Mouse (Mus musculus) embryo, embryonic 11 days (tissue): ENCODE data around the gene Aff3.

ENCODE experiments used
- DNase-seq: peaks from one replicate; pipeline ENCODE4 v3.0.0-alpha.2; 2015

The Aff3 gene

DNA sequence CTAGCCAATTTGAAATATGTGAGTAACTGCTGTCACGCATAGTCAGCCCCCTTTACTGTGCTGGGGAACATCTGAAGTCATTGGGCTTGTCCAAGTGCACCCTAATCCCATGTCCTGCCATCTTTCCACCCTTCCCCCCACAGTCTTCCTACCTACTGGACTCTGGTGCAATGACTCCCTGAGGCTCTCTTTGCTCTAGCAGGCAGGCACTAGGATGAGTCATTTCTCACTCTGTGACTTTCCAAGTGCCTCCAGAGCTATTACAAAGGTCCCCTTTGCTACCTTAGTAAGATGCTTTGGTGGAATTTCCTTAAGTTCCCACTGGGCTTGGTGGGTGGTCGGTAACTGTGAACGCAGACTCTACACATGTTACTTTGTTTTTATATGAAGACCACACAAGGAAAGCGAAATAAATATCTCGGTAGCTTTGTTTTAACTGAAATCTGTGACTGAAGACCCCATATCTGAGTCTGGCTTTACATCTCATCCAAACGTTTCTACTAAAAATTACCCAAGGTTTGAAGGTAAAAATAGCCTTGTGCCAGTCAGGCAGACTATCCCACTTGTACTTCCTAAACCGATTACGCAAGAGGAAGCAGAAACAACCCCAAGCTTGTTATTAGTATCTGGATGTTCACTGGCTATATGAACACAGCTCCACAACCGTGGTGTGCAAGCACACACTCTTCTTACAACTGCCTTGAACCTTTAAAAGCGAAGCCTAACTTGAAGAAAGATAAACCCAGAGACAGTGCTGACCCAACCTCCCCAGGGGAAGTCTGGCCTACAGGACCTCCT, 405.0 kb downstream of the Aff3 start:
- DNase-seq, result peak; percentile 36

DNA sequence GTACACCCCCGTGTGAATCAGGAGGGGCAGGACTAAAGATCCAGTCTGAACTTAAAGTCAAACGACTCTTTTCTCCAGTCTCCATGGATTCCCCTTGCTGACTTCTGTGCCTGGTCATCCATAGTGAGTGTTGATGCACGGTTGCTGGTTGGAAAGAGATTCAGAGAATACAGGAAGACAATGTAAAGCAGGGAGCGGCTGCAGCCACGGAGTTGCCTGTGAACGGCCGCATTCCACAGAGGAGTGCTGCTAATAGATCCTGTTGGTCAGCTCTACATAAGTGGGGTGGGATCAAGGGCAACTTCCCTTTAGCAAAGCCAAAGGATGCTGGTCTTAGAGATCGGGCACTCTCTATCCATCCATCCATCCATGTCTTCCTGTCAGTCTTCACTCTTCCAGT, 410.3 kb downstream of the Aff3 start:
- DNase-seq, result no peak

DNA sequence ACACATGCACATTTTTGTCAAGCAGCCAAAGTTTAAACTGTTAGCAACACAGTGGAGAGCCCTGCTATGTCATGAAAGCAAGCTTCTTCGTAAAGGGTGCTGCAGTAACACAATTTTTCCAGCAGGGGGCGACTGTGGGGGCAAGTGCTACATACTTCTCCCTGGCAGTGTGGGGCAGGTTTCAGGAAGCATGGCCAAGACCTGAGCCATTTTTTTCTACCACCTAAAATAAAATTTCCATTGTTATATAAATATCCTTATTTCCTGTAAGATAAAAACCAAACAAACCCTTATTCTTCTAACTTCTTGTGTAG, 412.0 kb downstream of the Aff3 start:
- DNase-seq, result no peak

DNA sequence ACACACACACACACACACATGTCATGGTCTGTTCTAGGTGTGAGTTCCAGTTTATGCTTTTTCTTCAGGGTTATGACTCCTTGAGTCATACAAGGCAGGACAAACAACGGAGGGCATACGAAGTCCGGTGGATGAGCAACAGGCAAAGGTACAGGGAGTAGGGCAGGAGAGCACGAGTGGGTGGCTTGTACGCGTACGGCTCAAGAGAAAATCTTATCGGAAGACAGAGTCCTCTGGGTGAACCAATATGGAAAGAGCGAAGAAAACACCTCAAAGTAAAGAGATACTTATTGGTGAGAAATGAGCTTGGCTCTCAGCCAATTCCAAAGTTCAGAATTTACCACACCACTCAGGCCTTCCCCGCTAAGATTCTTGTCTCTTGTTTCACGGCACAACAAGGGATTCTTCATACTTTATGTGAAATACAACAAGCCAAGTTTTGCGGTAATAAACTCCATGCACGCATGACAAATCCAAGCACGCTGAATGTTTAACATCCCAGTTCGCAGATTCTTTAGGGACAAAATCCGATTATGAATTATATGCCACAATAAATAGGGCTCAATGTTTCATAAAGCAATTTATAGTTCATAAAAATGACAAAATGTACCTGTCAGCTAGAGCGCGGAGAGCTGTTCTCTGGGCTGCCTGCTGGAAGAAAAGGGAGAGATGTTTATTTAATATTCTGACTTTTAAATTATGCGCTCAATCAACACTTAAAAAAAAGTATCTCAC, 412.6 kb downstream of the Aff3 start:
- DNase-seq, result no peak

DNA sequence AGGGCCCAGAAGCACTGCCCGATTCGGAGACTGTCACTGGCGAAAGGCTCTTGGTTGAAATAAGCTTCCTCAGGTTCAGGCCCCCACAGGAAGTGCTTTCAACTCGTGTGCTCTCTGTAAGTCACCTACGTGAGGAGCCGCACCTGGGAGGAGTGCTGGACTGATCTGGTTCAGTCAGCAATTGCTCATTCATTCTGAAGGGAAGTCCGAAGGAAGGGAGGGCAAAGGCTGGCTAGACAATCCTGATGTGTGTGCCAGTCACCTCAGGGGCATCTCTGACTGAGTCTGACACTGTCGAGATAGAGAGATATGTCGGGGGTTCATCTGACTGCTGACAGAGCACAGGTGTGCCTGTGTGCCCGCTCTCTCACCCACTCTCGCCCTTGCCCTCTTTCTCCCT, 413.3 kb downstream of the Aff3 start:
- DNase-seq, result no peak

DNA sequence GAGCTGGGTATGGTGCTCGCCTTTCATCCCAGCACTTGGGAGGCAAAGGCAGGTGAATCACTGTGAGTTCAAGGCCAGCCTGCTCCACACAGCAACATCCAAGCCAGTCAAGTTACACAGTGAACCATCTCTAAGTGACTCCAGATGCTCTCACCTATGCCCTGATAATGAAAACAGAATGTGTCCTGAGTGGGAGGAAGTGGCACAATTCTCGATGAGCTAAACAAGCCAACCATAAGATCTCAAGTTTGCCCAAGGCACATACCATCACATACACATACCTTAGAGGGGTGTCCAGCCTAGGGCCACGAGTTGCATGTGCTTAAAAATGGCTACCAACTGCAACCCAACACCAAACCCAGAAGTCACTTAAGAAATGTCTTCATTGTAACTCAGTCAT, 414.5 kb downstream of the Aff3 start:
- no peak for DNase-seq

DNA sequence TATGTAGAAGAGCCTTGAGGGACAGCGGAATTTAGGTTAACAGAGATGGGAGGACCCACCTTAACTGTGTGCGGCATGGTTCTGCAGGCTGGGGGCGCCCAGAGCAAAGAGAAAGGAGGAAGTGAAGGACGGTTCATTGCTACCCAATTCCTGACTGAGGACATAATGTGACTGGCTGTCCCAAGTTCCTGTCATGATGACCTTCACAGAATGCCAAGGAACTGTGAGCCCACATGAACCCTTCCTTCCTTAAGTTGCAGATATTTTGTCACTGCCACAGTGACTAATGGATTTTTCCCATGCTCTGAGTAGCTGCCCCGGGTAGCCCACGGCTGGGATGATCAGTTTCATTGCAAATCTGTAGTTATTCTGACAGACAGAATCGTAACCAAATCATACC, 415.2 kb downstream of the Aff3 start:
- no peak for DNase-seq

DNA sequence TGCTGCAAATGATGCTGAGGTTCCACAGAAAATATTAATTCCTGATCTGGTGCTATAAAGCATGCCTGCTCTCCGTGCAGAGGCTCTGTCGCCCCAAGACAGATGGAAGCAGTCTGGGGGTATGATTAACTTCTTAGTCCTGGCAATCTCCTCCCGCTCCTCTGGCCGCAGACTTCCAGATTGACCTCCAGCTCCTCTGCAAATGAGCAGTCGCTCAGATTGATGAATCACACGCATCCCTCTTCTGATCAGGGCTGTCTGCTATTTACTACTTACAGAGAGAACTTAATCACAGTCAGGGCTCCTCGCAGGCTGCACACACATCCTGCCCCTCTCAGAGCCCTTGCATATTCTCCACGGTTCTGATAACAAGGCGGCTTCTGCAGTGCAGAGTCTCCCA, 416.7 kb downstream of the Aff3 start:
- DNase-seq, result peak; percentile 63

DNA sequence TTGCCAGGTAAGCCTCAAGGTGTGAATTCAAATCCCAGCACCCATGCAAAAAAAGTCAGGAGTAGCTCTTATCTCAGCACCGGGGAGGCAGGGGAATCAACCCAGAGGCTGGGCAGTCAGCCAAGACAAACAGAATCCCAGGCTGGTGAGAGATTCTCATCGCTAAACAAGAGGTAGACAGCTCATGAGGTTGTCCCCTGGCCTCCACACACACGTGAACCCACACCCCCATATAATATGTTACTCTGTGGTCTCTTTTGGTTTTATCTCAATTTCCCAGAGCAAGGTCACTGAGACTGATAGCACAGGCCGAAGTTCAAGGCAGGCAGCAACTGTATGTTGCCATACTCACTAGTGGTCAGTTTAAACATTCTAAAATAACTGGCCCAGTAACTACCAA, 422.2 kb downstream of the Aff3 start:
- no peak for DNase-seq

DNA sequence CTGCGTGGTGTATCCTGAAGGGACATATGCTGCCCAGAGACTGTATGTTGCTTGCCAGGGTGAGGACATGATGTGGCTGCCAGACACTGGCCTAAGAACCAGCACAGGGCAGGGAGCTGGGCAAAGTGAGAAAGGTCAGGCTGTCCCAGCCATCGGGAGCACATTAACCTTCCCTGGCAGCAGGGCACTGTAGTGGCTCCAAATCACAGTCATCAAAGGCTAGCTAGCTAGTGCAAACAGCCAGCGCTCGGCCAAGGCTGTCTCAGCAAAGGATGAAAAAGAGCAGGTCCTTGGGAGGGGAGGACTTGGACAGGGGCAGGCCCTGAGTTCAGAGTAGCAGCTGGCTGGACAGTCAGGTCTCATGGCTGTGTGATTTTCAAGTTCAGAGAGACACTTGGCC, 423.0 kb downstream of the Aff3 start:
- no peak for DNase-seq

DNA sequence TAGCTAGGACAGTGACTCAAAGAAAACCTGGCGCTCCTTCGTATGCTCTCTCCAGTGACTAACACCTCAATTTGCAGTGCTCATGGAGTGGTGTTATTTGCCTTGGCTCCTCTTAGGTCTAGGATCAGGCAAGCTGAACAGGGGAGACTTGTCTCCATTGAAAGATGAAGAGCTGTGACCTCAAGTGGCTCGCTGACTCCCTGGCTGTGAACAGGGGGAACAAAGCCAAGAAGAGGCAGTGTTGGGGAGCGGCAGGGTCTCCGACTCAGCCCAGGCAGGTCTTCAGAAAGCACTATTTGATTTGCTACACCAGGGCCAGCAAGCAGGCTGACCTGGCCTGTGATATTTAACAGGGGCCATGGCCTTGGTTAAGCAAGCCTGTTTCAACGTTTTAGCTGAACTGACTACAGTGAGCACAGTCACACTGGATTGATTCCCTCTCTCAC, 423.5 kb downstream of the Aff3 start:
- no peak for DNase-seq

DNA sequence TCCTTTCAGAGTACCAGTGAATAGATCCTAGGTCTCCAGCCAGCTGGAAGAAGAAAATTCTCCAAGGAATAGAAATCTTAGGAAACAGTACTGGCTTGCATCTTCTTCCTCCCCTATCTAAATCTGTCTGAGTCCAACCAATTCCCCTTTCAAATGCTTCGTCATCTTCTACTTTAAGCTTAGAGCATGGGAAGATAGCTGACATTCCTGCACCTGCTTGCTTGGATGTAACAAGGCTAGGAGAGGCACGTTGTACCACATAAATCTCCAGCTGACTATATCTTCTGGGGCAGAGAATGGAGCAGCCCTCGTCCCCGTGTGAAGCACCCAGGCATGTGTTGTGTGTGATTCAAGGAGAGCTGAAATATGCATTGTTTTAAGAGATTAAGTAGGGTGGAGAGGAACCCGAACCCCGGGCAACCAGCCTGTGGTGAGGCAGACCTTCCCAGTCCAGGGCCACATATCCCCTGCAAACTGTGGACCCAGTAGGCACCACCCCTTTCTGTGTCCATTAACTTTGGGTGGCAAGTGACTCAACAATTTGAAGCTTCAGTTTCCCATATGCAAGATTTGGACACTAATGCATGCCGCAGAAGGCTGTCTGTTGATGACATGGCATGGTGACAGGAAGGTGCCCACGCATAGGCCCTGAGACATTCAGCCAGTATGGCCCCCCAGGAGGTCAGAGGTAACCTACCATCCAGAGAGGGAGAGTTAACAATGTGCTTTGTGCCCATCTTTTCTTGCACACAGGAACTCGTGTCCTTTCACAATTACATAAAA, 424.1 kb downstream of the Aff3 start:
- DNase-seq, result no peak

DNA sequence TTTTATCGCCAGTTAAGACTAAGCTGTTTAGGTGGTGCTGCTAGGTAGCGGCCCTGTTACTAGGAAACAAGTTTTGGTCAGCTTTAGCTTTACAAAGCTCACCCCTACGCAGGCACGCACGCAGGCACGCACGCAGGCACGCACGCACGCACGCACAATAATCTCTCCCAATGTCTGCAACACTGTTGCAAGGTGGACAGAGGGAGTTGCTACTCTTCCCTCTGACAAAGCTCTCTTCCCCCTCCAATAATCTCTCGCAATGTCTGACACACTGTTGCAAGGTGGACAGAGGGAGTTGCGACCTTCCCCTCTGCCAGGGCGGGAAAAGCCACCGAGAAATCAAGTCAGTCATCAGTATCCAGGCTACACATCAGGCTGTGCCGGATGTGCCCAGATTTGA, 425.2 kb downstream of the Aff3 start:
- no peak for DNase-seq

DNA sequence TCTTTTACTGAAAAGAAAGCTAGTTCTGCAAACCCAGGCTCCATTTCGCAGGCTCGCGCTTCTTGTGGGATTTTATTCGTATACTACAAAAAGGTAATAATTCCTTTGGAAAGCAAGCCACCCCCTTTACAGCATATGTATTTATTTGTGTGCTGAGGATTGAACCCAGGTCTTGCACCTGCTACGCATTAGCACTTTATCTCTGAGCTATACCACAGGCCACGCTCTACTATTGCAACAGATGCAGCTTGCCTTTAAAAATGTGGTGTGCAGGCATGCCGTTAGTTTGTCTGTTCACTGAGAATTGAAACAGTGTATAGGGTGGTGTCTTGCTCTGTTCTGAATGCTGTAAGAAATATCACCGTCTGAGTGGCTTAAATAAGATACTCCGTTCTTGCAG, 426.9 kb downstream of the Aff3 start:
- DNase-seq, result no peak

DNA sequence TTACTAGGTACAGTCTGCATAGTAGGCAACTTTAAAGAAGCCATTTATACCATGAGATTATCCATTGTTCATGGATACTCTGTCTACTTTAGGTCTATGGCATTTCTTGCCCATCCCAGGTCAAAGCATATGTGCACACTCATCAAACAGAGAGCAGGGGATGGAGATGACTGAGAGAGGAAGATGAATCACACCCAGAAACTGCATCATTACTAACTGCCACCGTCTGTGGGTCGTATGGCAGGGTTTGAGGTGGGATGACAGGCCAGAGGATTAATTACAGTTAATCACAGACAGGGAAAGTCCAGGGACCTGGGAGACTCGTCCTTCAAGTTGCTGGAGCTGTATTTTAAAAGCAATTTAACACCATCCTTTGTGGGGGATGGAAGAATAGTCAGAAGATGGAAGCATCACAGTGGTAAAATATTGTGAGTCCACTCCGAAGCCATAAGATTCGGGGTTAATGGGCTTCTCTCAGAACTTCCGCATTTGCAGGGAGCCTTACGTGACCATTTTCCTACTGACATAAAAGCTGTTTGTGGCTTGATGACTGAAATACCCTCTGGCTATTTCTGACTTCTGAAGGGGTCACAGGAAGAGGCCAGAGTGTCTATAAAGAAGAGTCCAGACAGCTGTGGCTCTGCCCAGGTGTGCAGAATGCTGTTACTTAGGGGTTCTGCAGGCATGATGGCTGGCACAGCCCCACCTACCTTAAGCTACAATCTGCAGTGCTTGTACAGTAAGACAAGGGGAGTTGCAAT, 427.5 kb downstream of the Aff3 start:
- DNase-seq, result no peak

DNA sequence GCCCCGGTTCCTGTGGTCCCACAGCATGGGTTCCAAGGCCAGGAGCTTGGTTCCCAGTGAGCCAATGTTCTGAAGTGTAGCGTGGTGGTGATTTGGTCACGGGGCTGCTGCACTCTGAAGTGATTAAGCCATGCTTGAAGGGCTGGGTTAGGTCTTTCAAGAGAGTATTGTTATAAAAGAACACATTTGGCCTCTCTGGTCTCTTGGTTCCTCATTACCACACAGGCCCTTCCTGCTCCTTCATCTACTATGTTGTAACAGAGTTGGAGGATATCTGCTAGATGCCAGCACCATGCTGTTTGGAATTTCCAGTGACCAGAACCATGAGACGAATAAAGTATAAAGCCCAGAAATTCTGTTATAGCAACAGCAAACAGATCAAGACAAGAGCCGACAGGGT, 431.6 kb downstream of the Aff3 start:
- DNase-seq, result no peak

DNA sequence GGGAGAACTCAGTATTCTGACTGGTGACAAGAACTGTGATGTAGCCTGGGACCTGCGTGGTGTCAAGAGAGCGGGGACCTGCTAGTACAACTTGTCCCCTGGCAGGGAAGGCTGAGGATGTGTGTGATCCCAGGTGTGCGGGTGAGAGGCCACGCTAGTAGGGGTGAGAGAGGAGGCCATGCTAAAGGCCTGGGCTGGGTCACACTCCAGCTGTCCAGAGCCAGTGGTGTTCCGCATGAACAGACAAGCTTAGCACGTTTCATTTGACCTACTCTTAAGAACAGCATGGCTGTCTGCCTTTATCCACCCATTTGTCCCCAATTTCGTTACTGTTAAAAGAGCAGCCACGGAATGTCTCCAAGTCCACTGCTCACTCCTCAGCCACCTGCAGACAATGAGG, 434.7 kb downstream of the Aff3 start:
- DNase-seq, result no peak

DNA sequence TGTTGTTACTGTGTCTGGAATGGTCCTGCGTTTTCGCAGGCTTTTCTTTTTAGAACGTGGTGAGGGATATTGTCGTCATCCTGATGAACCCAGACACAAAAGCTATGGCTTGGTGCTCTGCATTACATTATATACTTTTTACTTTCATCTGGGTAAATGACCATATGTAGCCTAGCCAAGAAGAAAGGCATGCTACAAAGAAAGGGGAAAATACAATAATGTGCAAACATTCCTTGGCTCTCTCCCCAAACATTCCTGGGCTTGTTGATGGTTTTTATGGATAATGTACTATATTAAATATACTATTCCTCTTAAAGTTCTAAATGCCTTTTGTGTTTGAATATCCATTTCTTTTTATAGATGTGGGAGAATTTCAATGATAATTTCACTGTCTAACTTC, 435.9 kb downstream of the Aff3 start:
- no peak for DNase-seq

DNA sequence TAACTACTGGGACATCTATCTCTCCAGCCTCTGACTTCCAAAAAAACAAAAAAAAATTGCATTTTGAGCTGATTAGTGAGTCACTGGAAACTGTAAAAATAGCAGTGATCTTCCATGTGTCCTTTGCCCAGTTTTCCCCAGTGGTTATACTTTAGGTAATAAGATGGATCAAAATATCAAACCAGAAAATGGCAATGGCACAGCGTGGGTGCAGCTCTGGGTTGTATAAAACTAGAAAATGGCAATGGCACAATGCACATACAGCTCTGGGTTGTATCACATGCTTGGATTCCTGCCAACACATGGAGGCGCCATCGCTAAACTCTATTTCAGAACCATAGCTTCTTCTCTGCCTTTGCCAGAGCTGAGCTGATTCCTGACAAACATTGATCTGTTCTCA, 439.6 kb downstream of the Aff3 start:
- peak; percentile 36 for DNase-seq

DNA sequence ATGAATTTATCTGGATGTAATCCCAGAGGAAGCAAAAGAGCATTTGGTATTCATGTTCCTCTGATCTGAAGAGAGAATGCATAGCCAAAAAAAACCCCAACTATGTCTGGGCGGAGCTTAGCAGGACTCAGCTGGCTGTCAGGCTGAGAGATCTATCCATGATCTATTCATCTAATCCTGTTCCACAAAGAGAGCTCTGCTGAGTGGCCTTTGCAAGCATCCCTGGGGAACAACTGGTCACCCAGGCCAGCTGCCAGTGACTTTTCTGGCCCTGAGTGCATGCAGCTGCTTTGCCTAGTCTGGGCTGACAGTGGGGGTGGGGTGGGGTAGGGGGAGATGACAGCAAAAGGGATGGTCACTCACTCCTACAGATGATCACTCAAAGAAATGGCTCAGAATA, 442.6 kb downstream of the Aff3 start:
- DNase-seq, result peak; percentile 31

DNA sequence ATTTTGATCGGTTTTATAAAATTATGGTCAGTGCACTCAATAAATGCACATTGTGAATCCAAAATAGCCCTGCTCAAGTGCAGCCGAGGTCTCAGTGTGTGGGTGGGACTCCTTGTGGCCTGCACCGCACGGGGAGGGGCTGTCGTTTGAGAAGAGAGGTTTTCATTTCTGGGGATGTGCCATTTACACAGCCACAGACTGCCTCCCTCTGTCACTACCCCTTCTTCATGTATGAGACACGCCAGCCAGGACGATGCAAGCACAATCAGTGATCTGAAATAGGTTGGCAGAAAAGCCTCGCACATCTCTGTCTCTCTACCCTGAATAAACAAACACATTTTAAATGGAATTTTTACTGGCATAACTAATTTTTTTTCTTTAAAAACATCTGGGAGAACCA, 443.3 kb downstream of the Aff3 start:
- DNase-seq, result no peak

DNA sequence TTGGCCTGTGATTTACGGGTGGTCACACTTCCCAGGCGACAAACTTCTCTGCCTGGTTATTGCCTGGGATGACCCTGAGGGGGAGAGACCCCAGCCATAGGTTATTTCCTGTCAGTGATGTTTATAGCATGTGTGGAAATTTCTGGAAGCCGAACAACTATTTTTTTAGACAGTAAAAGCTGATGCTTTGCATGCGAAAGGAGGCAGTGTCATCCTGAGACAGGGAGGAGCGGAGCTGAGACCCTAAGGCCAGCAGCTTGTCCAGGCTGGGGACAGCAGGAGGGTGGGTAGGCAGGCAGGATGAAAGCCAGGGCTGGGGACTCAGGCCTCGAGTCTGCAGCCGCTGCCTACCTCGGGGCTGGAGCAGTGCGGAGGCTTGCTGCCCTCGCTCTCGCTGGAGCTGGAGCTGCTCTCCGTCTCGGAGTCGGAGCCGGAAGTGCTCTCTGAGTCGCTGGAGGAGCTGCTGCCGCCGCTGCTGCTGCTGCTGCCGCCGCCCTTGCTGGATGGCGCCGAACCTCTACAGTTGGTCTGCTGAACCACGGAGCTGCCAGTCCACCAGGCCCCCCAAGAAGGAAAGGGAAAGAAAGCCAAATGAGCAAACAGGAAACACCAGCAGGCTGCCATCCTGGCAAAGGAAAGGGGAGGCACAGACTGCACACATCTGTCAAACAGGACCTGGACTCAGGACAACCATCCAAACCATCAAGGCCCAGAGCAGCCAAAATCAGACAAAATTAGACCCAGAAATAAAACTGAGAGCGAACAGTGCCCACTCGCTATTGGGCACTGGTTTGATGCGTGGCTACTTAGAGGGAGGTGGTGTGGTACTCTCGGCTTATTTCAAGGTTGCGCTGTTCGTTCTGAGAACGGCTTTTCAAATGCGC, 446.6 kb downstream of the Aff3 start:
- peak; percentile 62 for DNase-seq
